ENCODE assay signal across 8 mouse cellular contexts in the genomic region with DNA sequence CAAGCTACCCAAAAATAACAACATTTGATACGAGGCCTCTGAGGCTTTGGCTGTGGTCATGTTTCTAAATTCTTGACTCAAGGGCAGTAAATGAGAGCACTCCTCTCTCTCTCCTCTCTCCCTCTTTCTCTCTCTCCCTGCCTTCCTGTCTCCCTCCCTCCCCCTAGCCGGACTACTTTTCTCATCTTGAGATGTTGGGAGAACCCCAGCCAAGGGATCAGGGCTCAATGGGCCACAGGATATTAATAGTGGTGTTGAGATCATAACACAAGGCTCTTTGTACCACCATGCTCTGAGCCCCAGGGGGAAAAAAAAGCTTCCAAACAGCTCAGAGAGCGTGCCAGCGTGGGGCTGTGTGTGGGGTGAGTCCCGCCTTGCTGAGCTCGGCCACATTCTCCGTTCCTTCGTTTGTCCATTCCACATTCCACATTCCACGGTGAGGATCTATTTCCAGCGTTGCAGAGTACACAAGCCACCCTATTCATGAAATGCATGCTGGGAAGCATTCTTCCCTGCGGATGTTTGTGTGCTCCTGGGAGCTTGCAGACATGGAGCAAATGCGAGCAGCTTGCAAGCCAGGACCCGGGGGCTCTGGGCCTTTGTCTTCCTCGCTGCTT. TPM values are rescaled to one million over a fixed set of nuclear protein-coding genes. Genes with fewer than 3 reads are reported as not detected.
DNase-seq lines count a peak whose midpoint lies in the region; ATAC-seq and TF ChIP-seq lines count a peak whose summit lies in the region.

No protein-coding gene starts in this region.

- TF ChIP-seq CTCF in Patski (IDR thresholded peaks at IDR 0.05): no peak
- peak; percentile 19; the same call in 1 of the 2 replicates for TF ChIP-seq CTCF in layer of hippocampus, adult 2 months (conservative IDR thresholded peaks at IDR 0.05)

- peak overlapping the region; percentile 23 for H3K4me2 ChIP-seq in forebrain, embryonic 14.5 days (ENCODE audit: low read length)
- no peak overlapping the region for H3K4me2 ChIP-seq in midbrain, embryonic 11.5 days

- POLR2A ChIA-PET in Patski (lab: Charles Lee): interaction anchor here (0.8 to 3.1 kb wide), 7 partner anchors 11 to 260 kb away, joined by 4 to 19 read pairs (median 8); no protein-coding TSS in a partner anchor

- no peaks in the 10 kb centered on the region for H3K27me3 ChIP-seq in Patski
- H3K27me3 ChIP-seq in forebrain, embryonic 14.5 days (replicated peaks; ENCODE audit: control insufficient read depth, insufficient read depth, low read length): no peaks in the 10 kb centered on the region
- no peaks in the 10 kb centered on the region for H3K27me3 ChIP-seq in midbrain, embryonic 11.5 days (ENCODE audit: control insufficient read depth, insufficient read depth, low read length)

- no peaks in the 10 kb centered on the region for H3K9me3 ChIP-seq in forebrain, embryonic 14.5 days (replicated peaks; ENCODE audit: control insufficient read depth, low read length)
- H3K9me3 ChIP-seq in midbrain, embryonic 11.5 days (ENCODE audit: control insufficient read depth, low read length): no peaks in the 10 kb centered on the region

- WGBS in forebrain, embryonic 14.5 days: 6% methylated on average over 14 of the region's 14 CpGs
- 14% methylated on average over 14 of the region's 14 CpGs for WGBS in midbrain, embryonic 11.5 days

- H3K36me3 ChIP-seq in forebrain, embryonic 14.5 days (ENCODE audit: control insufficient read depth, insufficient read depth, low read length): no peaks in the 10 kb centered on the region
- H3K36me3 ChIP-seq in midbrain, embryonic 11.5 days (ENCODE audit: control insufficient read depth, insufficient read depth, low read length): no peaks in the 10 kb centered on the region

- H3K4me1 ChIP-seq in forebrain, embryonic 14.5 days (ENCODE audit: control insufficient read depth, insufficient read depth, low read length): peaks cover 21% of the 10 kb centered on the region; the same call in 1 of the 2 replicates
- H3K4me1 ChIP-seq in midbrain, embryonic 11.5 days (ENCODE audit: control insufficient read depth, insufficient read depth, low read length): peaks cover 25% of the 10 kb centered on the region

- DNase-seq in 3T3-L1 (ENCODE audit: low read depth, low spot score) (peak; percentile 66), Patski (ENCODE audit: low read depth, low spot score) (peak; percentile 87)
- DNase-seq in forebrain, embryonic 14.5 days (ENCODE audit: low spot score): peak; percentile 86
- DNase-seq in heart, postnatal 14 days: peak; percentile 66 to 79
- peak; percentile 49 to 72 for DNase-seq in layer of hippocampus, adult 2 months (ENCODE audit: low spot score in 2 of 2)
- peak; percentile 91 for DNase-seq in midbrain, embryonic 11.5 days (ENCODE audit: low spot score, missing footprints)
- DNase-seq in thymus, postnatal 10 days (ENCODE audit: low spot score in 2 of 2): no peak

- in situ Hi-C loops in Patski (cut with MboI; ENCODE audit: low pct_unique_long_range_greater_than_20kb): no loop called here

- no peak overlapping the region for H3K4me3 ChIP-seq in forebrain, embryonic 14.5 days (ENCODE audit: low read depth, low read length)
- peak overlapping the region; percentile 23 for H3K4me3 ChIP-seq in layer of hippocampus, adult 2 months
- H3K4me3 ChIP-seq in midbrain, embryonic 11.5 days (ENCODE audit: low read depth, low read length): no peak overlapping the region

- intact Hi-C loops in heart, postnatal 14 days (cut with DNase I): loop anchor here (2.0 to 5.0 kb wide), 2 partner anchors 60 to 69 kb away; no protein-coding TSS in a partner anchor

- H3K9ac ChIP-seq in forebrain, embryonic 14.5 days (ENCODE audit: low read length): peak overlapping the region; percentile 22; the same call in 1 of the 2 replicates
- H3K9ac ChIP-seq in midbrain, embryonic 11.5 days (ENCODE audit: low read length): peak overlapping the region; percentile 39; the same call in 1 of the 2 replicates

- peak overlapping the region; percentile 79 for H3K27ac ChIP-seq in forebrain, embryonic 14.5 days (ENCODE audit: low read depth, low read length)
- H3K27ac ChIP-seq in layer of hippocampus, adult 2 months: peak overlapping the region; percentile 87
- H3K27ac ChIP-seq in midbrain, embryonic 11.5 days (ENCODE audit: low read depth, low read length): peak overlapping the region; percentile 41

- peak; percentile 87 for ATAC-seq in Patski
- ATAC-seq in forebrain, embryonic 14.5 days: peak; percentile 79
- peak; percentile 46; the same call in 1 of the 2 replicates for ATAC-seq in midbrain, embryonic 11.5 days (ENCODE audit: low FRiP score)
- no peak for ATAC-seq in monocyte, adult 5-6 weeks (replicated peaks; ENCODE audit: insufficient number of reproducible peaks, low FRiP score, low TSS enrichment, poor library complexity, severe bottlenecking)

- CTCF ChIA-PET in Patski (lab: Charles Lee): interaction anchor here (0.7 to 2.7 kb wide), 10 partner anchors 9 to 354 kb away, joined by 3 to 16 read pairs (median 4); no protein-coding TSS in a partner anchor

RNA-seq across cellular contexts. Expression of gene Irf2bp2, which starts 27.2 kb away (rescaled TPM):
- polyA plus RNA-seq in Patski (2021): 61.2 TPM
- 7.9 and 8.3 TPM in 2 replicates for polyA plus RNA-seq in forebrain, embryonic 14.5 days (2014; fragmentation: Nextera tagmentation; extraction: Ambion mirVana)
- total RNA-seq in heart, postnatal 14 days (2021): 100 to 1,000 TPM; 124 to 140 TPM
- 10 to 100 TPM; 53.0 to 60.4 TPM for total RNA-seq in layer of hippocampus, adult 2 months (2021)
- polyA plus RNA-seq in midbrain, embryonic 11.5 days (2014; fragmentation: Nextera tagmentation; extraction: Ambion mirVana): 4.4 and 4.5 TPM in 2 replicates
- 41.2 to 53.3 TPM (median 48.5 TPM) in 3 replicates for total RNA-seq in monocyte, adult 5-6 weeks (2017)

Comparison
In these comparisons a context has a peak if more than half of its experiments do, and no peak if none do; other contexts are left out.
1. DNase-seq: peak in 3T3-L1 (single experiment), Patski (single experiment), forebrain, embryonic 14.5 days (single experiment), heart, postnatal 14 days (2 of 2), layer of hippocampus, adult 2 months (2 of 2) and midbrain, embryonic 11.5 days (single experiment); none in thymus, postnatal 10 days (0 of 2).
2. Peak in every context shown above with its lines, with median percentiles within 50 percentile points of each other: H3K27ac ChIP-seq.